Mouse (Mus musculus): Measurements from ENCODE around the gene Rxra. TPM values are rescaled to one million over a fixed set of nuclear protein-coding genes. Genes with fewer than 3 reads are reported as not detected.

The Rxra gene
- polyA plus RNA-seq, 1 experiment from 2014 or later: 11.2 TPM

GRCm38 (mm10) chr2:27730002-27730905, 54.0 kb downstream of the Rxra start:
- H3K4me1 ChIP-seq: peaks cover 56% of the 10 kb centered on the region

DNA sequence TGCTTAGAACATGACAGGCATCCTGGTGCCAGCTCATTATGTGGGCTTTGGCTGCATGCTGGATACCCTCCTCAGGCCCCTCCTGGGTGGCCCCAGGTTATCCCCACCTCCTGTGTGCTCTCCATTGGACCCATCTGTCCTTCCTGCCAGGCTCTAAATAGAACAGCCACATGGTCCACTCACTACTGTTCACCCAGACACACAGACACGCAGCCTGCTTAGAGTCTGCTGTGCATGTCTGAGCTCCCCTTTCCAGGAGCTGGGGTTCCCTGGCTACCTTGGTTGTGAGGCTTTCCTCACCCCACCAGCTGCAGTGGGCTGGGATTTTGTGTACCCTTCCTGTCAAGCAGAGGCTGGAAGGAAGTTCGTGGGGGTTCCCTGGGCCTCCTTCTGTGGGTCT, 56.8 kb downstream of the Rxra start:
- Histone ChIP-seq H3K4me1 (peaks cover 47% of the 10 kb centered on the region), H3K9ac (no peak overlapping the region)

More at GRCm38 (mm10) chr2:27730002-27730905, 54.0 kb downstream of the Rxra start:
- no peak overlapping the region for H3K27ac ChIP-seq
- 76% methylated on average over 13 of the region's 13 CpGs for WGBS
- no peaks in the 10 kb centered on the region for H3K9me3 ChIP-seq (replicated peaks)
- no peak overlapping the region for H3K4me2 ChIP-seq (replicated peaks)
- no peak overlapping the region for H3K4me3 ChIP-seq
- no peak overlapping the region for H3K9ac ChIP-seq
- ATAC-seq (ENCODE audit: low FRiP score): no peak
- H3K36me3 ChIP-seq: no peaks in the 10 kb centered on the region
- no peaks in the 10 kb centered on the region for H3K27me3 ChIP-seq

GRCm38 (mm10) chr2:27734328-27734727, 58.1 kb downstream of the Rxra start:
- WGBS: 10% methylated on average over 1 of the region's 1 CpGs
- no peak overlapping the region; the same call in 1 of the 2 replicates for H3K9ac ChIP-seq
- H3K27me3 ChIP-seq: no peaks in the 10 kb centered on the region
- H3K4me3 ChIP-seq: no peak overlapping the region
- peak overlapping the region; percentile 24; the same call in 1 of the 2 replicates for H3K27ac ChIP-seq
- H3K36me3 ChIP-seq: peaks cover 12% of the 10 kb centered on the region; the same call in 1 of the 2 replicates
- H3K9me3 ChIP-seq (replicated peaks): no peaks in the 10 kb centered on the region
- no peak overlapping the region for H3K4me2 ChIP-seq (replicated peaks)
- peaks cover 46% of the 10 kb centered on the region for H3K4me1 ChIP-seq
- ATAC-seq (ENCODE audit: low FRiP score): no peak

More for the DNA sequence above, 56.8 kb downstream of the Rxra start:
- peaks cover 9% of the 10 kb centered on the region; the same call in 1 of the 2 replicates for H3K36me3 ChIP-seq
- no peak overlapping the region for H3K4me3 ChIP-seq
- no peaks in the 10 kb centered on the region for H3K27me3 ChIP-seq
- H3K4me2 ChIP-seq (replicated peaks): no peak overlapping the region
- H3K9me3 ChIP-seq (replicated peaks): no peaks in the 10 kb centered on the region
- WGBS: 59% methylated on average over 2 of the region's 2 CpGs
- ATAC-seq (ENCODE audit: low FRiP score): no peak
- H3K27ac ChIP-seq: no peak overlapping the region

- ATAC-seq (ENCODE audit: low FRiP score): no peak
- Histone ChIP-seq H3K4me1 (peaks cover 50% of the 10 kb centered on the region), H3K4me2 (replicated peaks) (no peak overlapping the region), H3K27ac (peak overlapping the region; percentile 24; the same call in 1 of the 2 replicates), H3K9me3 (replicated peaks) (no peaks in the 10 kb centered on the region), H3K27me3 (no peaks in the 10 kb centered on the region), H3K9ac (no peak overlapping the region), H3K4me3 (no peak overlapping the region), H3K36me3 (peaks cover 12% of the 10 kb centered on the region; the same call in 1 of the 2 replicates)
- 76% methylated on average over 2 of the region's 2 CpGs for WGBS
These were observed 58.6 kb downstream of the Rxra start for GRCm38 (mm10) chr2:27734800-27735199.

DNA sequence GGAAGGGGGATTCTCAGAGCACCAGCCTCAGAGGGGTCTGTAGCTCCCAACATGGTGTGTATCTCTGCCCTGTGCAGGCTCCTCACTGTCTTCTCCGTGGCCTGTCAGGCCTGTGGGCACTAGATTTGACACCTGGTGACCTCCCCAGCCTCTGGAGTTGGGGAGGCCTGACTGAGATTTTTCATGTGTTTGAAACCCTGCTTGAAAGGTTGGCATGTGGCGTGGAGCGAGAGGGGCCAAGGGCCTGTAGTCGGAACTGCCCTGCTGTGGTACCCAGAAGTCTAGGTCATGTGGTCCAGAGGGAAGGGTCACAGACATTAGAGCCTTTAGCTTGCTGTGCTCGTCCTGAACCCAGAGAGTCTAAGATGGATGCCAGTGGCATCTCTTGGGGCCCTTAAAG, 60.6 kb downstream of the Rxra start:
- no peak overlapping the region for H3K27ac ChIP-seq
- H3K9me3 ChIP-seq (replicated peaks): no peaks in the 10 kb centered on the region
- H3K4me3 ChIP-seq: no peak overlapping the region
- 92% methylated on average over 5 of the region's 5 CpGs for WGBS
- H3K9ac ChIP-seq: no peak overlapping the region
- no peaks in the 10 kb centered on the region for H3K27me3 ChIP-seq
- H3K4me2 ChIP-seq (replicated peaks): no peak overlapping the region
- ATAC-seq (ENCODE audit: low FRiP score): no peak
- peaks cover 12% of the 10 kb centered on the region; the same call in 1 of the 2 replicates for H3K36me3 ChIP-seq
- H3K4me1 ChIP-seq: peaks cover 57% of the 10 kb centered on the region

GRCm38 (mm10) chr2:27738396-27738795, 62.2 kb downstream of the Rxra start:
- Histone ChIP-seq H3K4me3 (no peak overlapping the region), H3K9me3 (replicated peaks) (no peaks in the 10 kb centered on the region), H3K9ac (no peak overlapping the region), H3K4me1 (peaks cover 41% of the 10 kb centered on the region), H3K27me3 (no peaks in the 10 kb centered on the region), H3K36me3 (peaks cover 17% of the 10 kb centered on the region; the same call in 1 of the 2 replicates), H3K4me2 (replicated peaks) (no peak overlapping the region), H3K27ac (no peak overlapping the region)
- ATAC-seq (ENCODE audit: low FRiP score): no peak
- 90% methylated on average over 3 of the region's 3 CpGs for WGBS

DNA sequence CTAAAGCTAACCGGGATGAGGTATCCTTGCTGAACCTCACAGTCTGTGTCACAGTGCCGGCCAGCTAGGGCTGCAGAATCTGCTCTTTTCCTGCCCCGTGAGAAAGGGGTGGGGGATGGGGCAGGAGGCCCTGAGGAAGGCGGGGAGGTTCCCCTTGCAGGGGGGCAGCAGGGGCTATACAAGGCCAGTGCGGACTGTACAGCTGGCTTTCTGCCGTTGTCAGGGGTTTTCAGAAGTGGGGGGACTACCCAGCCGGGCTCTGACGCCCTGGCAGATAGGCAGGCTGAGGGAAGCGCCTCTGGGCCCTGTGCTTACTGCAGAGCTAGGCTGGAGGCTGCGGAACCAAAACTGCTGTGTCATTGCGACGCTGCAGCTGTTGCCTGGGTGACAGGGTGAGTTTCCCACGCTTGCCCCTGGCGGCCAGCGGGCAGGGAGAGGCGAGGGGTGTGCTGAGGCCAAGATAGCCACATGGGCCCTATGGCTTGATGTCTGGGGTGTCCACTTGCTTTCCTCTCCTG, 63.9 kb downstream of the Rxra start:
- Histone ChIP-seq H3K36me3 (peaks cover 22% of the 10 kb centered on the region; the same call in 1 of the 2 replicates), H3K4me1 (peaks cover 35% of the 10 kb centered on the region), H3K4me2 (replicated peaks) (peak overlapping the region; percentile 40), H3K9ac (peak overlapping the region; percentile 42), H3K9me3 (replicated peaks) (no peaks in the 10 kb centered on the region), H3K27ac (peak overlapping the region; percentile 72; the same call in 1 of the 2 replicates), H3K27me3 (no peaks in the 10 kb centered on the region), H3K4me3 (0 out of 2 replicates have a peak overlapping the region, but pooled peaks have one; percentile 4)
- 2% methylated on average over 16 of the region's 16 CpGs for WGBS
- peak; percentile 82 for ATAC-seq (ENCODE audit: low FRiP score)

- Histone ChIP-seq H3K9me3 (replicated peaks) (no peaks in the 10 kb centered on the region), H3K4me1 (peaks cover 60% of the 10 kb centered on the region), H3K36me3 (0 out of 2 replicates have a peak, but pooled peaks cover 16% of the 10 kb centered on the region), H3K27me3 (no peaks in the 10 kb centered on the region), H3K4me3 (no peak overlapping the region), H3K4me2 (replicated peaks) (no peak overlapping the region), H3K9ac (no peak overlapping the region), H3K27ac (no peak overlapping the region)
- 95% methylated on average over 1 of the region's 1 CpGs for WGBS
- ATAC-seq (ENCODE audit: low FRiP score): no peak
These were observed 66.9 kb downstream of the Rxra start for GRCm38 (mm10) chr2:27743177-27743576.

DNA sequence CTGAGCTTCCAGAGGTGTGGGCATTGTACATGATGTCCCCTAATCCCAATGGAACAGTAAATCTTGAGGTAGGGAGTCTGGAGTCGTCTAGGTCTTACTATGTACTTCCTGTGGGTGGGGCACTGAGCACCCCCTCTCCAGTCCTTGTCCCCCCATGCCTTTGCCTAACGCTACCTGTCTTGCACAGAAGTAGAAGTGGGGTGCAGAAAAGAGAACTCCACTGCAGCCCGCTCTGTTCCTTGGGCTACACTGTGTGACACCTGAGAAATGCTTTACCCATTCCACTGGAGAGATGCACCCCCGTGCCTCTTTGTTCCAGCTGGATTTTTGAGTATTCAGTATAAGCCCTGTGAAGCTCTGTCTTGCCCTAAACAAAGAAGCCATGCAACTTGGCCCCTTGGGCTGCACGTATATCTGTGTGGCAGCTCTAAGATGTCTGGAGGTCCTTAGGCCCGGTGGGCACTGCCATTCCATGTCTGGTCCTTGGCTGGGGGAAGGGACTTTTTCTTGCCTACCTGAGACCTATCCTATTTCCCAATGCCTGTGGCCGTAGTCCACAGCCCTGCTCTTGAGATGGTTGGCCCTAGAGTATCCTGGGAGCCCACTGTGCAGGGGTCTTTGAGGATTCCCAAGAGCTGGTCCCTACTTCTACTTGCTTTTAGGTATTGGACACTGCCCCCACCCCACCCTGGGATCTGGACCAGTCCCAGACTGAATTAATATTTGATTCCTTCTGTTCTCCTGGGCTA, 67.8 kb downstream of the Rxra start:
- Histone ChIP-seq H3K27me3 (no peaks in the 10 kb centered on the region), H3K4me3 (no peak overlapping the region), H3K9ac (no peak overlapping the region), H3K27ac (no peak overlapping the region), H3K9me3 (replicated peaks) (no peaks in the 10 kb centered on the region), H3K4me2 (replicated peaks) (no peak overlapping the region), H3K36me3 (peaks cover 21% of the 10 kb centered on the region; the same call in 1 of the 2 replicates), H3K4me1 (peaks cover 55% of the 10 kb centered on the region)
- 90% methylated on average over 7 of the region's 7 CpGs for WGBS
- no peak for ATAC-seq (ENCODE audit: low FRiP score)

DNA sequence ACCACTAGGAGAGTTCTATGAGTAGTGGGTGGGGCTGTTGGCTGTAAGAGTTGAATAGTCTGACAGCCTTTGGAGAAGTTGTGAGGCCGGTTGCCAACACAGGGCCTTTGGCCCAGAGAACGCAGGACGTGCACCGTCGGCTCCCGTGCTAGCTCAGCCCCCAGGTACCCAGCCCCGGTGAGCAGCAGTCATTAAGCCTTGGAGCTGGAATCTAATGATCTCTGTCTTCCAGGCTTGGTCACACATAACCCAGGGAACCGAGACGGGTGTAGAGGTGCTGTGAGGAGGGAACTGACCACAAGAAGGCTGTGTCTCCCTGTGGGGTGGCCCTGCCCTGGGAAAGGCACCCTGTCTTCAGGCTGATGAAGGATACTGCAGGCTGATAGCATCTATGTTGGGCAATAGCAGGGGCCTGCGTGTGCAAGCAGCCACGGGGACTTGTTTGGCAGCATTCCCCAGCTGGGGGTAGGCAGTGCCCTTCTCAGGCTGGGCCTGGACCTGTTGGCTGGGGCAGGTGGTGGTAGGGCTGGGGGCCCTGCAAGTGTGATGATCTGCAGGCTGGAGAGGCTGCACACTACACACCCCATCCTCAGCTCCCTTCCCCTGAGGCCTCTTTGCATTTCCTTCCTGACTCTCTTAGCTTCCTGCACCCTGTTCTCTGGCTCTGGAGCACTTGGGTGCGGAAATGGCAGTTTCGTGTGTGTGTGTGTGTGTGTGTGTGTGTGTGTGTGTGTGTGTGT, 68.5 kb downstream of the Rxra start:
- ATAC-seq (ENCODE audit: low FRiP score): no peak
- H3K4me1 ChIP-seq: peaks cover 47% of the 10 kb centered on the region
- WGBS: 69% methylated on average over 13 of the region's 13 CpGs

More for the DNA sequence above, 68.5 kb downstream of the Rxra start:
- Histone ChIP-seq H3K27ac (0 out of 2 replicates have a peak overlapping the region, but pooled peaks have one; percentile 19), H3K4me2 (replicated peaks) (no peak overlapping the region), H3K9ac (no peak overlapping the region), H3K4me3 (no peak overlapping the region), H3K36me3 (peaks cover 29% of the 10 kb centered on the region), H3K27me3 (no peaks in the 10 kb centered on the region), H3K9me3 (replicated peaks) (no peaks in the 10 kb centered on the region)
